Mouse (Mus musculus) neural tube, embryonic 13.5 days (tissue): Measurements from ENCODE around the gene Ntng1. TPM values are rescaled to one million over a fixed set of nuclear protein-coding genes. Genes with fewer than 3 reads are reported as not detected.
"Not testable (repeated sequence)": the region's sequence is repeated elsewhere in the genome, so short reads cannot be mapped to it uniquely, and the experiment has no call there.

Experiments
- ATAC-seq: fragments of 200-750 bp; cut with Nextera tagmentation; 2 replicates; pipeline ENCODE4 v1.8.0; 2017; ENCODE audit warnings: low read depth, mild to moderate bottlenecking, moderate TSS enrichment, moderate library complexity
- H3K27ac ChIP-seq: fragments of 300-500 bp; sonication (generic); replicated peaks from 2 replicates; pipeline ENCODE4 v1.5.1; 2015; ENCODE audit warnings: moderate library complexity, mild to moderate bottlenecking, inconsistent platforms
- H3K27me3 ChIP-seq: fragments of 300-500 bp; sonication (generic); 2 replicates; pipeline ENCODE4 v1.6.1; 2015; ENCODE audit warnings: mild to moderate bottlenecking, inconsistent platforms
- H3K36me3 ChIP-seq: fragments of 300-500 bp; sonication (generic); 2 replicates; pipeline ENCODE4 v1.6.1; 2015; ENCODE audit warnings: mild to moderate bottlenecking, inconsistent platforms
- H3K4me1 ChIP-seq: fragments of 300-500 bp; sonication (generic); replicated peaks from 2 replicates; pipeline ENCODE4 v1.6.1; 2015; ENCODE audit warnings: inconsistent platforms
- H3K4me2 ChIP-seq: fragments of 300-500 bp; sonication (generic); 2 replicates; pipeline ENCODE4 v1.6.1; 2015; ENCODE audit warnings: inconsistent platforms, mild to moderate bottlenecking, moderate library complexity
- H3K4me3 ChIP-seq: fragments of 300-500 bp; sonication (generic); 2 replicates; pipeline ENCODE4 v1.5.1; 2015; ENCODE audit warnings: mild to moderate bottlenecking, inconsistent platforms
- H3K9ac ChIP-seq: fragments of 300-500 bp; sonication (generic); 2 replicates; pipeline ENCODE4 v1.6.1; 2015; ENCODE audit warnings: moderate library complexity, mild to moderate bottlenecking, inconsistent platforms
- H3K9me3 ChIP-seq: fragments of 300-500 bp; sonication (generic); 2 replicates; pipeline ENCODE4 v1.6.1; 2016; ENCODE audit warnings: inconsistent platforms
- WGBS: fragments of 180-500 bp; shearing (Covaris S2); methylation state at CpG from one replicate; pipeline ENCODE4 v1.1.7; 2015; 5-methylcytosine and 5-hydroxymethylcytosine counted together
- polyA plus RNA-seq: library from polyadenylated mRNA; unstranded; fragments of >200 nt; fragmentation: Nextera tagmentation; extraction: Ambion mirVana; gene quantifications from 2 replicates; pipeline ENCODE4 v1.2.1, GENCODE M21; 2015

Ntng1 gene
- polyA plus RNA-seq, 1 experiment from 2014 or later: 15.6 TPM

- Histone ChIP-seq H3K27ac (no peak overlapping the region), H3K4me1 (peaks cover 10% of the 10 kb centered on the region), H3K4me3 (no peak overlapping the region), H3K4me2 (no peak overlapping the region), H3K9ac (no peak overlapping the region), H3K27me3 (no peaks in the 10 kb centered on the region), H3K36me3 (no peaks in the 10 kb centered on the region), H3K9me3 (no peaks in the 10 kb centered on the region)
- no peak for ATAC-seq
- WGBS: 66% methylated on average over 3 of the region's 3 CpGs
These were observed 340.2 kb downstream of the Ntng1 start for GRCm38 (mm10) chr3:109803616-109804015.

- Histone ChIP-seq H3K4me1 (no peaks in the 10 kb centered on the region; the same call in 1 of the 2 replicates), H3K27ac (no peak overlapping the region), H3K27me3 (no peaks in the 10 kb centered on the region), H3K9me3 (no peaks in the 10 kb centered on the region), H3K36me3 (no peaks in the 10 kb centered on the region), H3K4me2 (no peak overlapping the region), H3K9ac (no peak overlapping the region), H3K4me3 (no peak overlapping the region)
- ATAC-seq: no peak
- 70% methylated on average over 11 of the region's 11 CpGs for WGBS
These were observed 346.5 kb downstream of the Ntng1 start for GRCm38 (mm10) chr3:109797354-109797753.

GRCm38 (mm10) chr3:109783231-109783630 lies 360.6 kb downstream of the Ntng1 start:
- peak overlapping the region; percentile 75; the same call in 1 of the 2 replicates for H3K9ac ChIP-seq
- peak overlapping the region; percentile 87 for H3K27ac ChIP-seq
- peak overlapping the region; percentile 77 for H3K4me2 ChIP-seq
- H3K27me3 ChIP-seq: no peaks in the 10 kb centered on the region
- no peaks in the 10 kb centered on the region for H3K36me3 ChIP-seq
- no peaks in the 10 kb centered on the region for H3K9me3 ChIP-seq
- WGBS: 11% methylated on average over 5 of the region's 5 CpGs
- H3K4me3 ChIP-seq: no peak overlapping the region
- peaks cover 19% of the 10 kb centered on the region for H3K4me1 ChIP-seq
- ATAC-seq: 0 out of 2 replicates have a peak, but pooled peaks have one; percentile 23

- no peaks in the 10 kb centered on the region for H3K36me3 ChIP-seq
- peak overlapping the region; percentile 44 for H3K4me3 ChIP-seq
- H3K9me3 ChIP-seq: no peaks in the 10 kb centered on the region
- ATAC-seq: peak; percentile 90
- peak overlapping the region; percentile 75 for H3K9ac ChIP-seq
- peak overlapping the region; percentile 87 for H3K27ac ChIP-seq
- no peaks in the 10 kb centered on the region for H3K27me3 ChIP-seq
- H3K4me2 ChIP-seq: peak overlapping the region; percentile 77
- H3K4me1 ChIP-seq: peaks cover 19% of the 10 kb centered on the region
- 2% methylated on average over 27 of the region's 27 CpGs for WGBS
These were observed 361.4 kb downstream of the Ntng1 start for GRCm38 (mm10) chr3:109782289-109782951.

GRCm38 (mm10) chr3:109781917-109782288 lies 361.9 kb downstream of the Ntng1 start:
- Histone ChIP-seq H3K27ac (peak overlapping the region; percentile 87; the same call in 1 of the 2 replicates), H3K4me1 (peaks cover 19% of the 10 kb centered on the region), H3K36me3 (no peaks in the 10 kb centered on the region), H3K4me2 (peak overlapping the region; percentile 77), H3K4me3 (peak overlapping the region; percentile 44), H3K9me3 (no peaks in the 10 kb centered on the region), H3K27me3 (no peaks in the 10 kb centered on the region), H3K9ac (0 out of 2 replicates have a peak overlapping the region, but pooled peaks have one; percentile 75)
- ATAC-seq: peak; percentile 38
- WGBS: 60% methylated on average over 7 of the region's 7 CpGs

GRCm38 (mm10) chr3:109775200-109775599 lies 368.6 kb downstream of the Ntng1 start:
- Histone ChIP-seq H3K4me3 (no peak overlapping the region), H3K4me2 (no peak overlapping the region), H3K27ac (no peak overlapping the region), H3K9me3 (no peaks in the 10 kb centered on the region), H3K36me3 (no peaks in the 10 kb centered on the region), H3K9ac (no peak overlapping the region), H3K27me3 (no peaks in the 10 kb centered on the region; the same call in 1 of the 2 replicates), H3K4me1 (no peaks in the 10 kb centered on the region; the same call in 1 of the 2 replicates)
- no peak for ATAC-seq
- WGBS: 51% methylated on average over 2 of the region's 2 CpGs

GRCm38 (mm10) chr3:109772120-109772519 lies 371.7 kb downstream of the Ntng1 start:
- H3K4me3 ChIP-seq: no peak overlapping the region
- no peaks in the 10 kb centered on the region for H3K9me3 ChIP-seq
- no peaks in the 10 kb centered on the region; the same call in 1 of the 2 replicates for H3K27me3 ChIP-seq
- H3K9ac ChIP-seq: no peak overlapping the region
- ATAC-seq: no peak
- 92% methylated on average over 14 of the region's 14 CpGs for WGBS
- H3K36me3 ChIP-seq: no peaks in the 10 kb centered on the region
- H3K4me2 ChIP-seq: no peak overlapping the region
- H3K27ac ChIP-seq: no peak overlapping the region
- H3K4me1 ChIP-seq: no peaks in the 10 kb centered on the region; the same call in 1 of the 2 replicates

- no peaks in the 10 kb centered on the region; the same call in 1 of the 2 replicates for H3K27me3 ChIP-seq
- no peak overlapping the region for H3K9ac ChIP-seq
These were observed 376.9 kb downstream of the Ntng1 start for GRCm38 (mm10) chr3:109766939-109767338.

GRCm38 (mm10) chr3:109765608-109766007 lies 378.2 kb downstream of the Ntng1 start:
- Histone ChIP-seq H3K4me1 (no peaks in the 10 kb centered on the region), H3K27me3 (no peaks in the 10 kb centered on the region), H3K9ac (no peak overlapping the region), H3K4me3 (no peak overlapping the region), H3K4me2 (no peak overlapping the region), H3K36me3 (no peaks in the 10 kb centered on the region), H3K9me3 (no peaks in the 10 kb centered on the region), H3K27ac (no peak overlapping the region)
- WGBS: 83% methylated on average over 2 of the region's 2 CpGs
- ATAC-seq: no peak

More at GRCm38 (mm10) chr3:109766939-109767338, 376.9 kb downstream of the Ntng1 start:
- no peaks in the 10 kb centered on the region for H3K9me3 ChIP-seq
- H3K4me1 ChIP-seq: no peaks in the 10 kb centered on the region
- H3K4me3 ChIP-seq: no peak overlapping the region
- 78% methylated on average over 3 of the region's 3 CpGs for WGBS
- no peak for ATAC-seq
- H3K27ac ChIP-seq: no peak overlapping the region
- no peaks in the 10 kb centered on the region for H3K36me3 ChIP-seq
- H3K4me2 ChIP-seq: no peak overlapping the region

GRCm38 (mm10) chr3:109765141-109765540 lies 378.7 kb downstream of the Ntng1 start:
- Histone ChIP-seq H3K9me3 (no peaks in the 10 kb centered on the region), H3K4me1 (no peaks in the 10 kb centered on the region), H3K4me2 (no peak overlapping the region), H3K27ac (no peak overlapping the region), H3K4me3 (no peak overlapping the region), H3K9ac (no peak overlapping the region), H3K36me3 (no peaks in the 10 kb centered on the region), H3K27me3 (no peaks in the 10 kb centered on the region)
- no peak for ATAC-seq
- 75% methylated on average over 4 of the region's 4 CpGs for WGBS

GRCm38 (mm10) chr3:109756426-109756825 lies 387.4 kb downstream of the Ntng1 start:
- WGBS: 65% methylated on average over 2 of the region's 2 CpGs
- Histone ChIP-seq H3K27ac (no peak overlapping the region), H3K36me3 (no peaks in the 10 kb centered on the region), H3K9me3 (no peaks in the 10 kb centered on the region), H3K4me1 (no peaks in the 10 kb centered on the region), H3K4me2 (no peak overlapping the region), H3K27me3 (no peaks in the 10 kb centered on the region), H3K4me3 (no peak overlapping the region), H3K9ac (no peak overlapping the region)
- no peak for ATAC-seq

GRCm38 (mm10) chr3:109747593-109747992 lies 396.2 kb downstream of the Ntng1 start:
- H3K27me3 ChIP-seq, H3K9ac ChIP-seq, H3K27ac ChIP-seq, ATAC-seq, H3K36me3 ChIP-seq, H3K4me2 ChIP-seq, H3K9me3 ChIP-seq, H3K4me1 ChIP-seq, H3K4me3 ChIP-seq: not testable (repeated sequence)
- WGBS: 72% methylated on average over 3 of the region's 3 CpGs
